Mouse (Mus musculus) gastrocnemius, postnatal 36 days (tissue): ENCODE data around the gene Pnpla3. TPM values are rescaled to one million over a fixed set of nuclear protein-coding genes. Genes with fewer than 3 reads are reported as not detected.
A peak's percentile ranks its signal among the peaks of the same experiment; 100 is the strongest.
"Not testable (repeated sequence)": the region's sequence is repeated elsewhere in the genome, so short reads cannot be mapped to it uniquely, and the experiment has no call there.

Experiments used
- DNase-seq, 2 experiments: peaks; one replicate each; pipeline ENCODE4 v3.0.0; 2022
- intact Hi-C: fragments of 180-260 bp; cut with DNase I; formaldehyde crosslinking; loops from one replicate; pipeline ENCODE4 v1.15.1; 2025
- long read RNA-seq, 2 experiments: library from polyadenylated mRNA; stranded (forward); transcript quantifications; one replicate each; pipeline ENCODE4 v2.0.0; 2021
- total RNA-seq, 2 experiments: library from RNA; stranded (reverse); gene quantifications; 2 replicates each; pipeline ENCODE4 v1.2.3; 2021

Gene Pnpla3
- total RNA-seq = 1 to 10 TPM; 3.8 to 5.9 TPM
- long read RNA-seq, experiment 1, partial matches to known transcripts = 0 of 1 reads
- long read RNA-seq, experiment 1, other reads (novel, unspliced or antisense) = 1 of 1 reads
- long read RNA-seq, experiment 2, partial matches to known transcripts = 1 of 3 reads
- long read RNA-seq, experiment 2, other reads (novel, unspliced or antisense) = 2 of 3 reads

DNA sequence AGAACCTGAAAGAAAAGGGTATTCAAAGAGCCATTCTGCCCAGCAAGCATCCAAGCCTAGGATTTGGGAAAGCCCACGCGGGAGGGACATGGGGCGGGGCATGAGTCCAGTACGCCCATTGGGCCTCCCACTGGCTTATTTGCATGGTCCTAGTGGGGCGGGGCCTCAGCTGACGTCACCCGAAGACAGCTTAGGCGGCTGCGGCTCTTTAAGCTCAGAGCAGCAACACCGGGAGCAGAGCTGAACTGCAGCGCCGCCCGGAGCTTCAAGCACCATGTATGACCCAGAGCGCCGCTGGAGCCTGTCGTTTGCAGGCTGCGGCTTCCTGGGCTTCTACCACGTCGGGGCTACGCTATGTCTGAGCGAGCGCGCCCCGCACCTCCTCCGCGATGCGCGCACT is at the start of gene Pnpla3:
TSS of gene Pnpla3 (plus strand) at position 238 of the 400 bp plus-strand sequence.
- intact Hi-C loops = loop anchor here (2.0 to 5.0 kb wide), 3 partner anchors 31 to 95 kb away; no protein-coding TSS in a partner anchor

DNA sequence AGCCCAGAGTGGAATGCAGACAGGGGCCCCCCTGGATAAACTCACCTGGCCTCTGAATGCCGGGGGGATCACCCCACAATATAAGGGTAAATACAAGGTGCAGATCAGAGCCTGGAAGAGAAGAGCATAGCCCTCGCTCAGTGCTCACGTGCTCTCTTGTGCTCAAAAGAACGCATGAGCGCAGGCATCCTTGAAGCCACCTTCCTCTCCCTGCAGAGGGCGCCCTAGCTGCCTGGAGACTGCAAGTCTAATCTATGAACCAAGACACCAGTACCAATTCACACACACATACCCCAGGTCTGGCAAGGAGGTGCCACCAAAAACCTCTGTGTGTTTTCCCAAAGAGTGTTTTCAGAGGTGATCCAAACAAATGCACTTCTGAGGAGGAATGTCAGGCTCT is 47.0 kb upstream of the Pnpla3 start:
- DNase-seq = no peak
- intact Hi-C loops = loop anchor here (2.0 kb wide), 1 partner anchor 46 kb away; the partner anchor contains the start of gene Pnpla3

More for the DNA sequence above, at the start of gene Pnpla3:
- peak; percentile 89 to 93 for DNase-seq

DNA sequence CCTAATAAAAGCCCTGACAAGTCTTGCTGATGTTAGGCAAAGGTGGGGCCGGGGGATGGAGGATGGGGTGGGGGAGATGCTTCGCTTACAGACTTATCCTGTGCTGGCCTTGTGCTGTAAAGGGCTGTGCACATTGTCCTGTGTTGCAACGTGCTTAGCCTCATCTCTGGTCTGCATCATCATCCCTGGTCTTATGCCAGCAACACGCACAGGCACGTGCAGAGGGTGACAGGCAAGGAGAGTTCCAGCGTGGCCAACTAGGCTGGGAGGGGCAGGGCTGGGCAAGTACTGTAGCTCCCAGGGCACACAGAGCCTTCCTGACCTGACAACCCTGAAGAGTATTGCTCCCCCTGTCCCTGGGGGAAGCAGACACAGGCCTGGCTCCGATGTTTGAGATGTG is 46.6 kb upstream of the Pnpla3 start:
- intact Hi-C loops = loop anchor here (2.0 kb wide), 1 partner anchor 46 kb away; the partner anchor contains the start of gene Pnpla3

DNA sequence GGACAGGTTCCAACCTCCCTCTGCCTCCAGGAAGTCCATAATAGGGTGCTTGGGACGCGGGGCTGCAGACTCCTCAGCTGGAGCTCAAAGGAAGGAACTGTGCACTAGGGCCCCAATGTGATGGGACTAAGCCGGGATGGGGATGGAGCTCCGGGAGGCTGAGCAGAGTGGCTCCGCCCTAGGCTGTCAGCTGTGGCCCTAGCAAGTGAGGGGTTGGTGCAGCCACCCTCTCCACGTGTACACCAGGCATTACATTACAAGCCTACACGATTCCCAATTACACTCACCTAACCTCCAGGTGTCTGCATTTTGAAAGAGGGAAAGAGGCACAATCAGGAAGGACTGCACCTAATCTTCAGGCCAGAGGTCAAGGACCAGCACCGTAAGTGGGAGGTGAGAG is 44.6 kb upstream of the Pnpla3 start, which contains the start of gene Pnpla5:
TSS of gene Pnpla5 (minus strand) at position 101 of the 400 bp plus-strand sequence.
- intact Hi-C loops = no loop called here
- no peak for DNase-seq

More for the DNA sequence above, 46.6 kb upstream of the Pnpla3 start:
- no peak for DNase-seq

DNA sequence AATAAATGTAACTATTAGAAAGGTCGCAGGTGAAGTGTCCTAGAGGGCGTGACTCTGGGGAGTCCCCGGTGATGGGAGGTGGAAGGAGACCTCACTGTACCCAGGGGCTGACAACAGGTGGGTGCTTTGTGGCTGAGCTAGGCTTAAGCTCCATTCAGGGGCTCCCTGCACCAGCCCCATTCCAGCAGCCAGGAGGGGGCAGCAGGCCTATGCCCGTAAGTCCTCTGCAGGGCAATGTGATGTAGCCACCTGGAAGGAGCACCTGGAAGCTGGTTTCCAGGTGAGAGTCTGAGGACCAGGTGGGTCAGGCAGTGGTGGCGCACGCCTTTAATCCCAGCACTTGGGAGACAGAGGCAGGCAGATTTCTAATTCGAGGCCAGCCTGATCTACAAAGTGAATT is 43.6 kb upstream of the Pnpla3 start:
- intact Hi-C loops = no loop called here
- DNase-seq = no peak

DNA sequence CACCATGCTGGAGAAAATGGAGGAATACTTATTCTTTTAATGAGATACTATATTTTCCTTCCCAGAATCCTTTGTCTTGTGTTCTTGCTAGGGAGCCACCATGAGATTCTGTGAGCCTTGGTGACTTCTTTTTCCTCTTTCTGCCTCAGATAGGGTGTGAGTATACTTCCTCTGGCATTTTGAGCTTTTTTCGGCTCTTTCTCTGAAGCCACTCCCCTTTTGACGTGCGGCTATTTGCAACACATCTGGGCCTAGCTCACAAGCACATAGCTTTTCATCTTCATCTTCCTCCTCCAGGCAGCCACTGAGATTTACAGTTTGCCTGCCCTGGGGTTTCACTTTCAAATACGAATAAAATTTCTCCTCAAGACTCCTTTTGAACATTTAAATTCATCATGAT is 41.2 kb upstream of the Pnpla3 start:
- no peak for DNase-seq
- intact Hi-C loops = no loop called here

DNA sequence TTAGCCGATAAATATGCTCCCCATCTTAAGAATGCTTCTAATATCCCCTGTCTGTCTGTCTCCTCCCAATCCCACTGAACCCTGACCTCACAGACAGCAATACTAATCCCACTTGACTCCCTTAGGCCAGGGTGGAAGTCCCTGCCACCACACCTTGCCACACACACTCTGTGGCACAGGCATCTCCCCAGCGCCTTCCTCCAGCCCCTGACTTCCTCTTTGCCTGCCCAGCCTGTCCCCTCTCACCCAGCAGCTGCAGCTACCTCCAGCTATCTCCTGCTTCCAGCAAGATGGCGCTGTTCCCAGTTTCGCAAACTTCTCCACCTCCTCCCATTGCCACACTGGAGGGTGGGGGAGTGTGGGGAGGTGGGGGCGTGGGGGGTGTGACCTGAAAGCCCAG is 40.8 kb upstream of the Pnpla3 start:
- no peak for DNase-seq
- intact Hi-C loops = no loop called here

DNA sequence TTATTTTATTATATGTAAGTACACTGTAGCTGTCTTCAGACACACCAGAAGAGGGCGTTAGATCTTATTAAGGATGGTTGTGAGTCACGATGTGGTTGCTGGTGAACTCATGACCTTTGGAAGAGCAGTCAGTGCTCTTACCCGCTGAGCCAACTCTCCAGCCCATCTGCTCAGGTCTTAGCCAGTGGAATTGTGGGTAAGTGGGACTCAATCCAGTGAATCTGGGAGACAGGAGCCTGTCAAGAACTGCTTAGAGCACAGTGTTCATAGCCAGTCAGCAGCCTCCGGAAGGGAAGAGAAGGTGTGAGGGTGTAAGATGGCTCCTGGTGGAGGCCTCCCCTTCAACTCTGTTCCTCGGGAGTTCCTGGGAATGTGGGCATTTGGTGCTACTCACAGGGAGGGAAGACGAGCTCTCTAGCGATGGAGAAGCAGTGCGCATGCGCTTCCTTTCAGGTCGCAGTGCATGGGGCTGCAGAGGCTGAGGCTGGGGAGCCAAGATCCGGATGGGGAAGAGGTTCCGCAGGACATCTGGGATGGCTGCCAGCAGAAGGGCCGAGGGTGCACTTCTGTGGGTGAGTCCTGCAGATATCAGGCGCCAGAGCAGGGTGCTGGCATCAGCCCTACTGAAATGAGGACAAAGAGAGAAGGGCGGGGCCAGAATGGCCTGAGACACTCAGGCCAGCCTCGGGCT is 36.4 kb upstream of the Pnpla3 start:
- peak; percentile 21 to 25 for DNase-seq
- intact Hi-C loops = no loop called here

DNA sequence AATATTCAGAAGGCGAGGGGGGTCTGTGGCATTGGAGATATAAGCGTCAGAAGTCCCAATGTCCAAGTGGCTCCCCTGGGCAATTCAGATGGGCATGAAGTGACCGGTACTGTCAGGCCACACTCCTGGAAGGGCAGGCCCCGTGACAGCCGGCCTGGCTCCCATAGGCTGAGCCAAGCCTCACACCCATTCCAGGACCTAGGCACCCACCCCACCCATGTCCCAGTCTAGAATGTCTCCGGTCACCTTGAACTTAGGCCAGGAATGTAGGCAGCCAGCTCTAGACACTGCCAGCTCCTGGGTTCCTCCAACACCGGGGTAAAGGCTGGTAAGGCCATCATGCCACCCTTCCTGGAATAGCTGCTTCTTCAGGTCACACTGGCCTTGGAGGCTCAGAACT is 35.7 kb upstream of the Pnpla3 start:
- intact Hi-C loops = no loop called here

DNA sequence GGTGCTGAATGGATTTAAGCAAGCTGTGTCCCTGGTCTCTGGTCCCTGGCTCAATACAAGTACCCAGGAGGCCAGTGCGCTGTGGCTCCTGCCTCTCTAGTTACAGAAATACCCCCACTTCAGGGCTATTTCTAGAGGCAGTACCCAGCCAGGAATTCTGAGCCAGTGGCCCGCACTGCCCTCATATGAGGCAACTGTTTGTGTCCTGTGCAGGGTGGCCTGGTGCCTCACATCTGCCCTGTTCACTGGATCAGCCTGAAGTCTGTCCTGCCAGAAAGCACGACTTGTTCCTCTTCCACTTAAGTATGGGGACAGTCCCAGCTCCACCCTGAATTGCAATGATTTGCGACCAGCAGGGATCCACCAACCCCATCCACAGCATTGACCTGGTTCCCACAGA is 34.2 kb upstream of the Pnpla3 start:
- intact Hi-C loops = no loop called here
- DNase-seq = peak; percentile 44 to 62

More for the DNA sequence above, 35.7 kb upstream of the Pnpla3 start:
- DNase-seq = peak; percentile 50 to 70

DNA sequence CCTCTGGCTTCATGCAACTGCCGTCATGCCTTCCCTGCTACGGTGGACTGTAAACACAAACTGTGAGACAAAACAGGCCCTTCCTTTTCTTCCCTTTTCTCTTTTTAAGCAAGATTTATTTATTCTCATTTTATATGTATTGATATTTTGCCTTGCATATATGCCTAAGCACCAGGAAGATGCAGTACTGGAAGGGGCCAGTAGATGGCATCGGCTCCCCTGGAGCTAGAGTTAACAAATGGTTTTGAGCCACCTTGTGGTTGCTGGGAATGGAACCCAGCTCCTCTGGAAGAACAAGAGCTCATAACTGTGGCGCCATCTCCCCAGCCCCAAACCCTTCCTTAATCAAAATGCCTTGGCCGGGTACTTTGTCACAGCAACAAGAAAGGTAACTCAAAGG is 32.2 kb upstream of the Pnpla3 start:
- intact Hi-C loops = no loop called here
- DNase-seq = no peak

DNA sequence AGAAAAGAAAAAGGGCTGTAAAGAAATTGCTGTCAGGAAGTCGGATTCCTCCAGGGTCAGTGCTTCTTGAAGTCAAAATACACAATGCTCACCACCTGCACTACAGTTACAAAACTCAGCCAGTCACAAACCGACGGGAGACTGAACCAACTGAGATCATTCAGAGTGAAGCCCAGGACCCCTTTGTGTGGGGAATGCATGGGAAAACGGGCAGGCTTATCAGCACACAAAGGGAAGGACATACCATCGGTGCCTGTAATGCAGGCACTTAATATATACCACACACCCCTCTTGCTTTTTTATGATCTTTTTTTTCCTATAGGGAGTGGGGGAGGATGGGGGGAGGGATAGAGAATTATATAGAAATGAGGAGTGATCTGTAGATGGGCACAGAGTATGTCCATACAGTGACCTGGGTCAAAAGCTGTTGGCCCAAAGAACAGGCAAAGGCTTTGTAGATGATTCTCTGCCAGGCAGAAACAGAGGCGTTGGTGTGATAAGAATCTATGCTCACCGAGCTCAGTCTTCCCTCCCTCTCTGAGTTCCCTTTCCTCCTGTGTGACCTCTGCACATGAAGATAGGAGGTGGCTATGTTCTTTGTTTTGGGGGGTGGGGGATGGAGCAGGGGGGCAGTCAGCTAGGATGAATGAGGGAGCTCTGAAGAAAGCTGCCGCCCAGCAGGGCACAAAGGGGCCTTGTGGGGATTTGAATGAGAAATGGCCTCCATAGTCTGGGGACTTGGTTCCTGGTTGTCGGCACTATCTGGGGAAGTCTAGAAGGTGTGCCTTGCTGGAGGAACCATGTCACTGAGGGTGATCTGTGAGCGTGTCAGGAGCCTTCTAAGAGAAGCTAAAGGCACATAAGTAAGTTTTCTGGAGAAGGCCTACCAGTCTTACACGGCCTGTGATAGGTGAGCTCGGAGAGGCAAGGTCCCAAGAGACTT is 30.9 kb upstream of the Pnpla3 start:
- intact Hi-C loops = loop anchor here (2.0 kb wide), 1 partner anchor 30 kb away; the partner anchor contains the start of gene Pnpla3
- DNase-seq = no peak

DNA sequence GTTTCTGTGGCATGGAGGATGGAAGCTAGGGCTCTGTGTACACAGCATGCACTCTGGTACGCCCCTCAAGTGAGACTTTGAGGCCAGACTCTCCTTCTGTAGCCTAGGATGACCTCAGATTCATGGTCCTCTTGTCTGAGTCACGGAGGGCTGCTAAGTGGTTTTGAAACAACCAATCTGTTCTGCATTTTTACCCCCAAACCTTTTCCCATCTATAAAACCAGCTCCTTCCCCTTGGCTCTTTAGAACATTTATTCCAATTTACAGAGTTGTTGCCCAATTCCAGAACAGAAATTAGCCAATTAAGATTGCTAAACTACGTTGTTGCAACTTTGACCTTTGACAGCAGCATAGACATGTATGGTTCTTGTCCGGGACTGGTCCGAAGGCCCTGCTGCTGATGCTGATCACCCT is 28.0 kb upstream of the Pnpla3 start:
- intact Hi-C loops = no loop called here
- DNase-seq = no peak

DNA sequence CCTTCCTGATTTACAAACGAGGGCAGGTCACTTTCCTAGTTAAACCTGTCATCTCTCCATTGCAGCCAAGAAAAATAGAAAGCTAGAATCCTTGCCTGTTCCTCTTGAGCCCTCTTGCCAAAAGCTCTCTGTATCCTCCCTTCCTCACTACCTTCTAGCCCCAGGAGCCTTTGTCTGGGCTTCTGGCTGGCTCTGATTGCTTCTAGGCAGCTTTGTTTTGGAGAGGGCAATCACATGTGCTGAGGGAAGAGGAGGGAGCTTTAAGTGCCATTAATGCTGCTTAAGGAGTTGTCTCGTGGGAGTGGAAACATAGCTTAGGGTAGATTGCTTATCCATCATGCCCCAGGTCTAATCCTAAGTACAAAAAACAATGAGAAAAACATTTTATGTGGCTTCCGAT is 27.5 kb upstream of the Pnpla3 start:
- intact Hi-C loops = no loop called here
- no peak for DNase-seq

DNA sequence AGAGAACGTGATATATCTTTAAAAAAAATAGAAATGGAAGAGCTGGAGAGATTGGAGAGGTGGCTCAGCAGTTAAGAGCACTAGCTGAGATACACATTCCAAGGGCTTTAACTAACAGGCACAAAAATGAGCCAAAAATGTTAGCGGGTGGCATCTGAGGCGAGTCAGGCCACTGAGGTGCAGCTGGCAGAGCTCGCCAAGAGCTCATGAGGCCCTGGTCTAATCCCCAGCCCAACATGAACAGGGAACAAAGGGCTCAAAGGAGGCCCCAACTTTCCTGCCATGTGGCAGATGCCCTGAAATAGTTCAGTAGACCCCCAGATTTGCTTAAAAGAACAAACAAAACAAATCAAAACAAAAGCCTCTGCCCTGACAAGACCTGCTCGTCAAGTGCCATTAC is 26.7 kb upstream of the Pnpla3 start:
- intact Hi-C loops = no loop called here

DNA sequence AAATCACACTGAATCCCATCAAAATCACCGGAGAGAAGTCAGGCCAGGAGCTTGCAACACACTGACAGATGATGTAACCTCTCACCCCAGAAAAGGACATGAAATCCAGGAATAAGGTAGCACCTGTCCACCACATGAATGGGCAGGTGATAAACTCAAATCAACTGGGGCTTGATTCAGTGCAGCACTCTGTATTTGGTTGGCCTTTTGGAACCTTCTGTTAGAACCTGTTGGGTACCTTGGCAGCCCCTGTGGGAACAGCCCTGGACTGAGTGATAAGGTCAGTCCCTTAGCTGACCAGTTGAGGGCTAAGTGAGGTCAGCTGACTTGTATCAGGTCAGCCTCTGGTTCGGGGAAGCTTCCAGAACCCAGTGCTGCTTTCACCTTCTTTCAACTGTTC is 11.5 kb upstream of the Pnpla3 start:
- DNase-seq = no peak
- intact Hi-C loops = no loop called here

More for the DNA sequence above, 26.7 kb upstream of the Pnpla3 start:
- DNase-seq = no peak

DNA sequence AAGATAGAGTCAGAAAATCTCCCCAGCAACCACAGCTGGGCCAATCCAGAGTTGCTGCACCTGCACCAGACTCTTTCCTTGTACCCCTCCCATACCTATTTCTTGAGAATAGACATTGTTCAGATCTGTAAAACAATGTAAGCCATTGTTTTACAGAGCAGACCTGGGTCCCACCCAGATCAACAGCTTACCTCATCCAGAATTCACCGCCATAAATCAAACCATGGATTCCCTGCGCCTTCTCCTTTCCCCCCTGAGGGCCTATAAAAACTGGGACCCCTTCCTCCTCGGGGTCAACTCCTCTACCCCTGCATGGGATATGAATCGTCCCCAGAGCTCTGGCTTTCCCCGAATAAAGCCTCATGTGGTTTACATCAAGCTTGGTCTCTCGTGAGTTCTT is 10.1 kb upstream of the Pnpla3 start:
- intact Hi-C loops, DNase-seq: not testable (repeated sequence)

DNA sequence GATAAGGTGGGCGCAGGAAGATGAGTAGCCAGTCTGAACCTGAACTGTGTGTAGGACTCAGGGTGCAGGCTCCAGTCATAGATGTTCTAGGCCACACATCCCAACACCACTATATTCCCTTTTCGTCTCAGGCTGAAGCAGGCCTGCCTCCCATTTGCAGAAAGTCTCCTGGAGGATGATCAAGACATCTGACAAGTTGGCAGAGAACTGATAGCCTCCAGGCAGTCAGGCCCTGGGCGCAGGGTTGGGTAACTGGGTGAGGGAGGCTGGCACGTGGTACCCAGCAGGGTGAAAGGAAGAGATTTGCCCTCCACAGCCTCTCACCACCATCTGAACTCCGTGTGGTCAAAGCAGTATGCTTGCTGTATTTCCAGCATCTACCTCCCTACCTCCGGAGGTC is 5.8 kb upstream of the Pnpla3 start:
- intact Hi-C loops = no loop called here

DNA sequence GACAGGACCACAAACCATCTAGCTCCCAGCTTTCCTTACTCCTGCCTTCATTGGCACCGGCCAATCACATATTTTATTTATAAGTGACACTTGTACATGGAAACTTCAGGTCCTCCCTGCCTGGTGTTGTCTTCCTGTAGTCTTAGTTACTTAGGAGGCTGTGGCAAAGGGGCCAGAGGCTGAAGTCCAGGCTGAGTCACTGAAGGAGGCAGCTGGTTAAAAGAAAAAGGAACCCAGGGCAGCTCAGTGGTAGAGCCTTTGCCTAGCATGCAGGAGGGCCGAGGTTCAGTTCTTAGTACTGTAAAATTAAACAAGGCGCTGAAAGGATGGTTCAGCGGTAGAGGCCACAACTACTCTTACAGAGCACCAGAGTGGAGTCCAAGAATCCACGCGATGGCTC is 819 bp upstream of the Pnpla3 start:
- intact Hi-C loops = loop anchor here (2.0 to 5.0 kb wide), 3 partner anchors 30 to 95 kb away; no protein-coding TSS in a partner anchor
- no peak for DNase-seq

More for the DNA sequence above, 5.8 kb upstream of the Pnpla3 start:
- DNase-seq = no peak
